Mouse (Mus musculus): ENCODE data around the gene Gm10974. TPM values are rescaled to one million over a fixed set of nuclear protein-coding genes. Genes with fewer than 3 reads are reported as not detected.

Gene Gm10974
- polyA plus RNA-seq (2015; fragmentation: Nextera tagmentation; extraction: Ambion mirVana), result not detected in 2 replicates

DNA sequence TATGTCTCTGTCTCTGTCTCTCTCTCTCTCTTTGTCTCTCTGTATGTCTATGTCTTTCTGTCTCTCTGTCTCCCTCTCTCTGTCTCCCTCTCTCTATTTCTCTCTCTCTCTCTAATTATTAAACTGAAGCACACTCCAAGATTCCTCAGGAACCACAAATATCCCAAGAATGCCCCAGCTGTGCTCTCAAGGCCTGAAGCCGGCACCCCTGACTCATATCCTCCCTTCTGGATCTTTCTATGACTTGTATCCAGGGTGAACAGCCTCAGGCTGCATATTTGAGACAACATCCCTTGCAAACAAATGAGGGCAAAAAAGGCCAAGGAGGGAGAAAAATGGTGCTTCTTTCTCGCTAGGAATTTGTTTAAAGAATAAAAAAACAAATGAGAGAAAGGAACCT is at the start of gene Gm10974:
Gene Gm10974, plus strand, starts transcription at position 2 of the 400 bp plus-strand sequence.
- no peak for ATAC-seq
- WGBS, result 64% methylated on average over 2 of the region's 2 CpGs
- no peak within 1 kb of the TSS for H3K4me3 ChIP-seq
- no peaks in the 10 kb centered on the region for H3K36me3 ChIP-seq (ENCODE audit: poor library complexity, severe bottlenecking)
- no peaks in the 10 kb centered on the region for H3K27me3 ChIP-seq
- H3K4me2 ChIP-seq, result no peak within 1 kb of the TSS
- H3K9me3 ChIP-seq (replicated peaks), result no peaks in the 10 kb centered on the region; the same call in 1 of the 2 replicates
- no peaks in the 10 kb centered on the region for H3K4me1 ChIP-seq
- H3K27ac ChIP-seq, result no peak within 1 kb of the TSS
- H3K9ac ChIP-seq, result no peak within 1 kb of the TSS

DNA sequence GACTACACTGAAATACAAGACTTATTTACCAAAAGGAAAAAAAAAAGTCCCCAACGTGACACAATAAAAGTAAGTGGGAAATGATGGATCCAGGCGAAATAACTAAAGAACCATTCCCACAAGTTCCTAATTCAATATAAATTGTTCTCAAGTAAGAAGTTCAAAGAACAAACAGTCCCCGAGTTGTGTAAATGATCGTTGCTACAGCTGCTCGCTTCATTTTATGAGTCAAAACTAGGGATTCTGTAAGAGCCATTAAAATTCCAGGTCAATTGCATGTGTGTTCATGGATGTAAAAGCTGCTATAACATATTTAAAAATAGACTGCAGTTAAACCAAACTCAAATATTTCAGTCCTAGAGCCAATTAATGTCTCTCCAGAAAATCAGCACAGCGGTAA is 47.6 kb upstream of the Gm10974 start:
- Histone ChIP-seq H3K27ac (no peak overlapping the region), H3K4me1 (peaks cover 10% of the 10 kb centered on the region), H3K36me3 (ENCODE audit: poor library complexity, severe bottlenecking) (no peaks in the 10 kb centered on the region), H3K9me3 (replicated peaks) (no peaks in the 10 kb centered on the region), H3K27me3 (no peaks in the 10 kb centered on the region), H3K4me2 (no peak overlapping the region), H3K4me3 (no peak overlapping the region), H3K9ac (no peak overlapping the region)
- ATAC-seq, result no peak
- WGBS, result 91% methylated on average over 6 of the region's 6 CpGs

DNA sequence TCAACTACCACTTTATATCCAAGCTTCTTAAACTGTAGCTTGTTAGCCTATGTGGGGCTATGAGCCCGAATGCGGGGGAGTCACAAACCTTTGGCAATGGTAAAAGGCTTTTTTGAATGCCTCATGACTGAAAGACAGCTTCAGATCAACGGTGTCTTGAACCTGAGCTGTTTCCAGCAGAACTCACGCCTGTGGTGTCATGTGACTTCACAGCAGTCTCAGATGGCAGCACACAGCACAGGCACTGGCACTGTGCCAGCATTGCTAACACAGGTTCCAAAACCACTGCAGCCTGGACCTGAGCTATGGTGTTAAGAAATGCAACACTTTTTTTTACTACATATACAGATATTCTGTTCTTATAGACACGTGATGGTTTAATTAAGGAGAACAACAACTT is 44.7 kb upstream of the Gm10974 start:
- WGBS, result 41% methylated on average over 5 of the region's 5 CpGs
- H3K36me3 ChIP-seq (ENCODE audit: poor library complexity, severe bottlenecking), result no peaks in the 10 kb centered on the region
- no peak overlapping the region for H3K4me3 ChIP-seq
- no peaks in the 10 kb centered on the region for H3K27me3 ChIP-seq
- no peak overlapping the region for H3K4me2 ChIP-seq
- H3K9ac ChIP-seq, result no peak overlapping the region
- ATAC-seq, result peak; percentile 68
- peaks cover 10% of the 10 kb centered on the region for H3K4me1 ChIP-seq
- no peaks in the 10 kb centered on the region for H3K9me3 ChIP-seq (replicated peaks)
- H3K27ac ChIP-seq, result no peak overlapping the region

DNA sequence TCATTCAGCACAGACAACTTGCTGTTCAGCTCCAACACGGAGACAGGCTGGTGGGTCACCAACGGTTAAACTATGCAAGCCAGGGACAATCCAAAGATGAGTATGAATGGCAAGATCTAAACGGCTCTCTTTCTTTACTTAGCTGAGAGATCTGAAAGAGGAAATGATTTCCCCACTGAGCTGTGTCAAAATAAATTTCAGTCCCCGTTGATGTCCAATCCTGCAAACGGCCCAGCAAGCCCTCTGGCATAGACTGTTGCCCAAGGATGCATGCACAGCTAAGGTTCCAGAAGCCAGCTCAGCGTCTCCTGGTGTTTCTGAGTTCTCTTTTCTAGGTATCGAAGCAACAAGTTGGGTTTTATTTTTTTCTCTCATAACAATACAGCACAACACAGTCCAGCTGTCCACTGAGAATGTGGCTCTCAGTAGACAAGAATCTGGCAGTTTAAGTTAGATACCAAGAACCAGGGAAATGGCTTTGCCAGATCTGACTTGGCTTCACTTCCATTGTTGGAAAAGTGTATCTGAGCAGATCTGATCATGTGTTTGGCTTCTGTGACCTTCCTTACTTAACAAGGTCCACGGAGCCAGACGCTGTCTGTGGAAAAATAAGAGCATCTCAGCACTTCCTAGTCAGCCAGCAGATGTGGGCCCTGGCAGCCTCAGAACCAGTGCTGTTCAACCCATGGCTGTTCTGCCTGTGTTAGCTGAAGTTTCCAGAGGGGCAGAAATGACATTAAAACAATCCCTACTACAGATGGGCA is 42.3 kb upstream of the Gm10974 start:
- Histone ChIP-seq H3K9ac (no peak overlapping the region), H3K9me3 (replicated peaks) (0 out of 2 replicates have a peak, but pooled peaks cover 4% of the 10 kb centered on the region), H3K4me2 (no peak overlapping the region), H3K27ac (no peak overlapping the region), H3K4me1 (peaks cover 10% of the 10 kb centered on the region), H3K4me3 (no peak overlapping the region), H3K27me3 (no peaks in the 10 kb centered on the region), H3K36me3 (ENCODE audit: poor library complexity, severe bottlenecking) (no peaks in the 10 kb centered on the region)
- WGBS, result 82% methylated on average over 9 of the region's 9 CpGs
- no peak for ATAC-seq

DNA sequence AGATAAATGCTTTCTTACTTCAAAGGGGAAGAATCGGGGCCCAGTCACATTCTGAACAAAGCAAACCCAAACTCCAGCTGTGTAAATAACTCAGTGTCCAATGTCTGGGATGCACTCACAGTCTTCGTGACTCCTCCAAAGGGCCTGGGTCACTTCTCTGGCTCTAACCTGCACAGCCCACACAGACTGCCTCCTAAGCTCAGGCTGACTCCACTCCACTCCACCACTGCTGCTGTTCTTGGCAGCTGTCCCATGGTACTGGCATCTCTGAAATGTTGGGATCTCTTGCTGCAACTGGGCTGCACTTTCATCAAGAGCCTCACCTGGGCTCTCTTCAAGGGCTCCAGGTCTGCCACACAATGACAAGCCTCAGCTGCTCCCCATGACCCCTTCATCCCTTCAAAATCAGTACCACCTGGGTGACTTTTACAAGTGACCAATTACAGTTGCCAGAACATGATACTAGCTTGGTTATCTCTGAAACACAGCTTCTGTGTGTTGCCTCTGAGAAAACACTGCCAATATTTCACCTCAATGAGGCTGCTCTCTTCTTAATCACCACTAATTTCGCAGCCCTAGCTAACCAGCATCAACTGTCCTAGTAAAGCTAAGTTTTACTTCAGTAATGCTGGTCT is 40.2 kb upstream of the Gm10974 start:
- WGBS, result 78% methylated on average over 3 of the region's 3 CpGs

DNA sequence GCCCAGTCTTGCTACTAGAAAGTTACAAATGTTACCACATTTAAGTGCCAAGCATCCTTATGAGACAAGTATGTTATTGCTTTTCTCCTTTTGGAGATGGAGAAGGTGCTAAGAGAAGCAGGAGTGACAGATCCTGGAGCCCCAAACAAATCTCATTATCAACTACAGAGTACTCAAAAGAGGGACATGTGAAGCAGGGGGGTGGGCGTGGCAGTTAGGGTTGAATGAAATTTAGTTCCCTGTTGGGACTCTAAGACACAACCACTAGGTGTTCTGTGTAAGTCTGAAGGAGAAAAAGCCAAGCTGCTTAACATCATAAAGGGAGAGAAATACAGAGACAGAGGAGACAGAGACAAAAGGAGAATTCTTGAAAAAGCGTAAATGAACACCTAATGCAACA is 38.2 kb upstream of the Gm10974 start:
- no peaks in the 10 kb centered on the region for H3K4me1 ChIP-seq
- no peak overlapping the region for H3K9ac ChIP-seq
- H3K4me3 ChIP-seq, result no peak overlapping the region
- 58% methylated on average over 2 of the region's 2 CpGs for WGBS
- no peak for ATAC-seq
- H3K4me2 ChIP-seq, result no peak overlapping the region
- no peaks in the 10 kb centered on the region for H3K36me3 ChIP-seq (ENCODE audit: poor library complexity, severe bottlenecking)
- H3K9me3 ChIP-seq (replicated peaks), result 0 out of 2 replicates have a peak, but pooled peaks cover 4% of the 10 kb centered on the region
- no peaks in the 10 kb centered on the region for H3K27me3 ChIP-seq
- no peak overlapping the region for H3K27ac ChIP-seq

More for the DNA sequence above, 40.2 kb upstream of the Gm10974 start:
- no peak overlapping the region for H3K4me3 ChIP-seq
- no peaks in the 10 kb centered on the region for H3K27me3 ChIP-seq
- no peak for ATAC-seq
- H3K4me1 ChIP-seq, result peaks cover 10% of the 10 kb centered on the region
- no peak overlapping the region for H3K4me2 ChIP-seq
- no peak overlapping the region for H3K27ac ChIP-seq
- 0 out of 2 replicates have a peak, but pooled peaks cover 4% of the 10 kb centered on the region for H3K9me3 ChIP-seq (replicated peaks)
- H3K36me3 ChIP-seq (ENCODE audit: poor library complexity, severe bottlenecking), result no peaks in the 10 kb centered on the region
- no peak overlapping the region for H3K9ac ChIP-seq

DNA sequence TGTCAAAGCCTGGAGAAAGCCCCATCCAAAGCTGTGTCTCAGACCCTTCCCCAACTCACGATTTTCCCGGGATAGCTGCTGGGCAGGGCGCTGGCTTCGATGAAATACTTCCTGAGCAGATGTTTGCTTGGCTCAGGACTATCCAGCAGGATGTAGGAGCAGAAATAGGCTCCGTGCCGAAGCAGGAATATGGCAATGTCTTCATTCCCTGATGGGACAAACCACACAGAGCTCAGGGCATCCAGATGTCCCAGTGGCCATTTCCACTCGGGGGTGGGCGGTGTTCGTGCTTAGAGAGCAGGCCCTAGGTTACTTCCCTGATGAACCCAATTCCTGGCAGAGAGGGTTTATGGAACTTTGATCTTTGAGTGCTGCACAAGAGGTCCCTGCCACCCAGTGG is 35.1 kb upstream of the Gm10974 start:
- Histone ChIP-seq H3K9ac (no peak overlapping the region), H3K27me3 (no peaks in the 10 kb centered on the region), H3K4me1 (no peaks in the 10 kb centered on the region), H3K36me3 (ENCODE audit: poor library complexity, severe bottlenecking) (no peaks in the 10 kb centered on the region), H3K4me2 (no peak overlapping the region), H3K27ac (no peak overlapping the region), H3K4me3 (no peak overlapping the region), H3K9me3 (replicated peaks) (0 out of 2 replicates have a peak, but pooled peaks cover 4% of the 10 kb centered on the region)
- 92% methylated on average over 9 of the region's 9 CpGs for whole genome bisulfite sequencing
- no peak for ATAC-seq

DNA sequence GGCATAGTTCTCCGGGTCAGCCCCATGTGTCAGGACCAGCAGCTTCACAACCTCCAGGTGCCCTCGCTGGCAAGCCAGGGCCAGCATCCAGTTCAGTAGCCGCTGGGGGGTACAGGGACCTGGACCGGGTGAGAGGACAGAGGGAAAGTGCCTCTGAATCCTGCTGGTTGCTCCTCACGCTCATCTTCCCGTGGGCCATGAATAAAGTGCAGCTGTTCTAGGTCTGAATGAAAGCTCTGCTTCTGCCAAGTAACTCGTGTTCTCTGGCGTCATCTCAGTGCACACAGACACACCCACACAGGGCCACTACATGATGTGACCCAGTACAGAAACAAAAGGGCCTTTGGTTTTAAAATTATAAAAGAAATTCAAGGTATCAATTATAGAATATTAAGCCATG is 33.4 kb upstream of the Gm10974 start:
- Histone ChIP-seq H3K4me3 (no peak overlapping the region), H3K4me1 (no peaks in the 10 kb centered on the region), H3K4me2 (no peak overlapping the region), H3K27me3 (no peaks in the 10 kb centered on the region), H3K36me3 (ENCODE audit: poor library complexity, severe bottlenecking) (no peaks in the 10 kb centered on the region), H3K9ac (no peak overlapping the region), H3K27ac (no peak overlapping the region), H3K9me3 (replicated peaks) (no peaks in the 10 kb centered on the region)
- 91% methylated on average over 8 of the region's 8 CpGs for WGBS
- ATAC-seq, result no peak

DNA sequence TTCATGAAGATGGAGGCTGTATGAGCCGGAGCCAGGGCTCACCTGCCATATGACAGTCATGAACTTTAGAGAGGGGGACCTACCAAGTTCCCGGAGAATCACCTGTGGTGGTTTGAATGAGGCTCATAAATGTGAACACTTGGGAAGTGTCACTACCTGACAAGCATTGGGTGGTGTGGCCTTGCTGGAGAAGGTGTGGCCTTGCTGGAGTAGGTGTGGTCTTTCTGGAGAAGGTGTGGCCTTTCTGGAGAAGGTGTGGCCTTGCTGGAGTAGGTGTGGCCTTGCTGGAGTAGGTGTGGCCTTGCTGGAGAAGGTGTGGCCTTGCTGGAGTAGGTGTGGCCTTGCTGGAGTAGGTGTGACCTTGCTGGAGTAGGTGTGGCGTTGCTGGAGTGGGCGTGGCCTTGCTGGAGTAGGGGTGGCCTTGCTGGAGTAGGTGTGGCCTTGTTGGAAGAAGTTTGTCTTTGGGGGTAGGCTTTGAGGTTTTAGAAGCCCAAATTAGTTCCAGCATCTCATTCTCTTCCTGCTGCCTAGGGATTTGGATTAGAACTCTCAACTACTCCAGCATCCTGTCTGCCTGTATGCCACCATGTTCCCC is 31.7 kb upstream of the Gm10974 start:
- Histone ChIP-seq H3K4me3 (no peak overlapping the region), H3K36me3 (ENCODE audit: poor library complexity, severe bottlenecking) (no peaks in the 10 kb centered on the region), H3K9me3 (replicated peaks) (no peaks in the 10 kb centered on the region), H3K27me3 (no peaks in the 10 kb centered on the region), H3K27ac (no peak overlapping the region), H3K4me2 (no peak overlapping the region), H3K4me1 (no peaks in the 10 kb centered on the region), H3K9ac (no peak overlapping the region)
- 92% methylated on average over 4 of the region's 4 CpGs for WGBS
- no peak for ATAC-seq

DNA sequence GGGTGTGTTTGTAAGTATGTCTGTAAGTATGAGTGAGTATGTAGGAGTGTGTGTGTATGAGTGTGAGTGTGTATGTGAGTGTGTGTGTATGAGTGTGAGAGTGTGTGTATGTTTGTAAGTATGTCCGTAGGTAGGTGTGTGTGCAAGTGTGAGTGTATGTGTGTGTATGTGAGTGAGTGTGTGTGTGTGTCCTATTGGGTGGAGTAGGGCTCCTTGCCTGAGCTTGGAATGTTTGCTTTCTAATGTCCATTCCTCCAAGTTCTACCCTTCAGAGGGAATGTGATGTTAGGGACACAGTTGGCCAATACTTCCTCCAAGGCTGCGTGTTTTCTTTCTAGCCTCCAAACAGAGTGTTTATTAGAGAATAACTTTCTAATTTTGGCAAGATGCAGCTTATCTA is 28.8 kb upstream of the Gm10974 start:
- ATAC-seq, result no peak
- no peak overlapping the region for H3K9ac ChIP-seq
- H3K36me3 ChIP-seq (ENCODE audit: poor library complexity, severe bottlenecking), result no peaks in the 10 kb centered on the region
- H3K4me1 ChIP-seq, result no peaks in the 10 kb centered on the region
- no peaks in the 10 kb centered on the region for H3K9me3 ChIP-seq (replicated peaks)
- no peak overlapping the region for H3K4me3 ChIP-seq
- no peaks in the 10 kb centered on the region for H3K27me3 ChIP-seq
- 91% methylated on average over 2 of the region's 2 CpGs for WGBS
- H3K4me2 ChIP-seq, result no peak overlapping the region
- no peak overlapping the region for H3K27ac ChIP-seq

DNA sequence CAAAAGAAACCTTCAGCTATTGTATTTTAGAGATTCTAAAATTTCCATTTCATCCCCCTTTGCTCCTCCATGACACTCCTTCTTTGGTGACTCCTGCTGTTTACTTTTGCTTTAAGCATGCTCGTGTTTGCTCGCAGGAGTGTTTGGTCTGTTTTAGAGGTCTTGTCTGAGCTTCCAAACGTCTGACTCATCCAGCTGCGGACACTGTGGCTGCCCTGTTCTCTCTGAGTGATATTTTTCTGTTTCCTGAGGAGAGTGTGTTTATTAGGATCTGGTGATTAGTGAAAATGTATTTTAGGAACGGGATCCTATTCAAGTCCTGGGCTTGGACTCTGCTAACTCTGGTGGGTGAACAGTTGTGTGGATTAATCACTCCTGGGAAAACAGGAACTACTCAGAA is 26.1 kb upstream of the Gm10974 start:
- no peaks in the 10 kb centered on the region for H3K4me1 ChIP-seq
- no peak overlapping the region for H3K9ac ChIP-seq
- H3K4me3 ChIP-seq, result no peak overlapping the region
- H3K9me3 ChIP-seq (replicated peaks), result no peaks in the 10 kb centered on the region
- no peaks in the 10 kb centered on the region for H3K36me3 ChIP-seq (ENCODE audit: poor library complexity, severe bottlenecking)
- no peak overlapping the region for H3K27ac ChIP-seq
- WGBS, result 61% methylated on average over 5 of the region's 5 CpGs
- H3K27me3 ChIP-seq, result no peaks in the 10 kb centered on the region
- ATAC-seq, result no peak
- no peak overlapping the region for H3K4me2 ChIP-seq

DNA sequence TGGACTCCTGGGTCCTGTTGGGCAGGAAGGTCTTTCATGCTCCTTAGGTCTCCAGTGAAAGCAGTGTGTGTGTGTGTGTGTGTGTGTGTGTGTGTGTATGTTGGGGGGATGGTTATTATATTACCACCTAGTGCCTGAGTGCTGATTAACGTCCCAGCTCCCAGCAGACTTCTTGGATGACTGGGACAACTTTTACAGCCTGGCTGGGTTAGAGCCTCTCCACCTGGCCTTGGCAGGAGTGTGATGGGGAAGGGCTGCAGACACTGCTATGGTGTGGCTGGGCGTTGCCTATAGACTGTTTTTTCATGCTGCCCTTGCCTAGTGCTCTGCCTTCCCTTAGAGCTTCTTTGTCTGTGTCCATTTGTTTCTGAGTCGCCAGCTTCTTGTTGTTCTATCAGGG is 25.7 kb upstream of the Gm10974 start:
- Histone ChIP-seq H3K4me3 (no peak overlapping the region), H3K9me3 (replicated peaks) (no peaks in the 10 kb centered on the region), H3K9ac (no peak overlapping the region), H3K4me2 (no peak overlapping the region), H3K4me1 (no peaks in the 10 kb centered on the region), H3K27ac (no peak overlapping the region), H3K27me3 (no peaks in the 10 kb centered on the region), H3K36me3 (ENCODE audit: poor library complexity, severe bottlenecking) (no peaks in the 10 kb centered on the region)
- ATAC-seq, result no peak
- WGBS, result 57% methylated on average over 3 of the region's 3 CpGs

All from forebrain, embryonic 13.5 days (tissue).